Mouse (Mus musculus) kidney, postnatal 0 days (tissue): Measurements from ENCODE around the gene Cobl. TPM values are rescaled to one million over a fixed set of nuclear protein-coding genes. Genes with fewer than 3 reads are reported as not detected.

ENCODE experiments used
- ATAC-seq: fragments of 200-750 bp; cut with Nextera tagmentation; replicated peaks from 2 replicates; pipeline ENCODE4 v1.8.0; 2017; ENCODE audit warnings: low read depth, moderate number of reproducible peaks, moderate TSS enrichment, moderate library complexity; ENCODE audit not compliant: low FRiP score
- DNase-seq: peaks from one replicate; pipeline ENCODE4 v3.0.0-alpha.2; 2016; ENCODE audit warnings: low spot score
- H3K27ac ChIP-seq: fragments of 300-500 bp; sonication (generic); 2 replicates; pipeline ENCODE4 v1.5.1; 2014; ENCODE audit warnings: mild to moderate bottlenecking
- H3K27me3 ChIP-seq: fragments of 300-500 bp; sonication (generic); 2 replicates; pipeline ENCODE4 v1.6.1; 2014; ENCODE audit warnings: low read length, mixed read lengths; ENCODE audit not compliant: insufficient read depth
- H3K36me3 ChIP-seq: fragments of 300-500 bp; sonication (generic); 2 replicates; pipeline ENCODE4 v1.6.1; 2014; ENCODE audit warnings: low read length, mixed read lengths; ENCODE audit not compliant: insufficient read depth
- H3K4me1 ChIP-seq: fragments of 300-500 bp; sonication (generic); replicated peaks from 2 replicates; pipeline ENCODE4 v1.6.1; 2014; ENCODE audit warnings: antibody characterized with exemption, low read length, mixed read lengths; ENCODE audit not compliant: insufficient read depth
- H3K4me2 ChIP-seq: fragments of 300-500 bp; sonication (generic); 2 replicates; pipeline ENCODE4 v1.6.1; 2014; ENCODE audit warnings: mild to moderate bottlenecking, low read length, moderate library complexity, mixed read lengths
- H3K4me3 ChIP-seq: fragments of 300-500 bp; sonication (generic); replicated peaks from 2 replicates; pipeline ENCODE4 v1.5.1; 2014; ENCODE audit warnings: low read depth, low read length
- H3K9ac ChIP-seq: fragments of 300-500 bp; sonication (generic); 2 replicates; pipeline ENCODE4 v1.6.1; 2014; ENCODE audit warnings: low read depth, low read length
- H3K9me3 ChIP-seq: fragments of 300-500 bp; sonication (generic); replicated peaks from 2 replicates; pipeline ENCODE4 v1.6.1; 2016; ENCODE audit warnings: low read length, inconsistent platforms, mixed read lengths
- CTCF ChIP-seq: IDR thresholded peaks from 2 replicates; pipeline ENCODE4 v1.5.1; 2016; ENCODE audit warnings: antibody characterized with exemption, low read depth, mild to moderate bottlenecking, moderate library complexity
- WGBS: fragments of 180-500 bp; shearing (Covaris S2); extraction: QIAGEN DNeasy Blood & Tissue Kit; methylation state at CpG from one replicate; pipeline ENCODE4 v1.1.7; 2014; 5-methylcytosine and 5-hydroxymethylcytosine counted together
- polyA plus RNA-seq: library from polyadenylated mRNA; unstranded; fragments of >200 nt; fragmentation: Nextera tagmentation; extraction: Ambion mirVana; gene quantifications from 2 replicates; pipeline ENCODE4 v1.2.1, GENCODE M21; 2015

Cobl gene
- polyA plus RNA-seq, 1 experiment from 2014 or later, result 8.1 TPM

- DNase-seq (no peak), ATAC-seq (no peak)
- Histone ChIP-seq H3K4me1 (no peaks in the 10 kb centered on the region), H3K4me2 (no peak overlapping the region), H3K36me3 (no peaks in the 10 kb centered on the region), H3K4me3 (no peak overlapping the region), H3K27ac (no peak overlapping the region), H3K9me3 (no peaks in the 10 kb centered on the region), H3K9ac (no peak overlapping the region), H3K27me3 (no peaks in the 10 kb centered on the region)
- TF ChIP-seq CTCF, result no peak
- WGBS, result 94% methylated on average over 1 of the region's 1 CpGs
Observed at GRCm38 (mm10) chr11:12215582-12215981, 249.2 kb downstream of the Cobl start.

- no peak for DNase-seq
- Histone ChIP-seq H3K27ac (no peak overlapping the region), H3K4me3 (no peak overlapping the region), H3K9me3 (no peaks in the 10 kb centered on the region), H3K4me1 (no peaks in the 10 kb centered on the region), H3K36me3 (no peaks in the 10 kb centered on the region), H3K27me3 (no peaks in the 10 kb centered on the region), H3K4me2 (no peak overlapping the region), H3K9ac (no peak overlapping the region)
- TF ChIP-seq CTCF, result no peak
- WGBS, result 84% methylated on average over 2 of the region's 2 CpGs
- ATAC-seq, result no peak
Observed at GRCm38 (mm10) chr11:12208574-12208973, 256.2 kb downstream of the Cobl start.

DNA sequence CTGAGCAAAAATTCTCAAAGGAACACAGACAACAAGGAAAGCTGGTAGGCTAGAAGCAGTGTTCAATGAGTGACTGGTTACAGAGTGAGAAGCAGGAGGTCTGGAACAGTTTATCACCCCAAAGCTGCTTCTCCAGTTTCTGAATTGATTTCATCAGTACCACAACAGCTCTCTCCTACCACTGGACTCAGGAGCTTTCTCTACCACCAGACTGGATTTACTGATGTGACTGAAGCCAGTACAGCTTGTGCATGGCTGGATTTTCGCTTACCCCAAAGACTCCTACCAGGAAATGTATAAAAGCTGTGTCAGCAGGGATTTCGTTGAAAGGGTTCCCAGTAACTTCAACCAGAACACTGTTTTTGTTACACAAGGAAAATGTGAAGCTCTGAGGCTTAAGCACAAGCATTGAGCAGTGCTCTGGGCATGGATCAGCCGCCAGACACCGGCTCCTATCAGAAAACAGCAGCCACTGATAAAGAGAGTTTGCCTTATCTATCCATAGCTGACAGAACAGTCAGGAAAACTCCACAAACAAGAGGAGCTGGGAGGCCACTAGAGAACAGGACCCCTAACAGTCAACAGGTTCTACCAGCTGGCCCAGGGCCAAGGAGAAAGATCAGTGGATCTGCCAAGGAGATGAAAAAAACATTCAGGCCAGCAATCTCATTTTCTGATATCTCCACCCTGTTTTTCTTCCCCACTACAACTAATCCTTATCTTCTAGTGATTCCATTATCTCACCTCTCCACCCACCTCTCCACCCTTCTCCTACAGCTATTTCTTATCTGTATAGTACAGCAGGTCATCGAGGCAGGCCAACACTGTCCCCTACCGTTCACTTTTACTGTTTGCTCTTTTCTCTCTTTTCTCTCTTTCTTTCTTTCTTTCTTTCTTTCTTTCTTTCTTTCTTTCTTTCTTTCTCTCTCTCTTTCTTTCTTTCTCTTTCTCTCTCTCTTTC is 259.3 kb downstream of the Cobl start:
- H3K27ac ChIP-seq, result no peak overlapping the region
- H3K9me3 ChIP-seq, result no peaks in the 10 kb centered on the region
- TF ChIP-seq CTCF, result no peak
- WGBS, result 75% methylated on average over 6 of the region's 6 CpGs
- H3K4me3 ChIP-seq, result no peak overlapping the region
- no peak for DNase-seq
- H3K36me3 ChIP-seq, result no peaks in the 10 kb centered on the region
- no peaks in the 10 kb centered on the region for H3K4me1 ChIP-seq
- no peaks in the 10 kb centered on the region for H3K27me3 ChIP-seq
- H3K9ac ChIP-seq, result no peak overlapping the region
- H3K4me2 ChIP-seq, result no peak overlapping the region
- ATAC-seq, result no peak

DNA sequence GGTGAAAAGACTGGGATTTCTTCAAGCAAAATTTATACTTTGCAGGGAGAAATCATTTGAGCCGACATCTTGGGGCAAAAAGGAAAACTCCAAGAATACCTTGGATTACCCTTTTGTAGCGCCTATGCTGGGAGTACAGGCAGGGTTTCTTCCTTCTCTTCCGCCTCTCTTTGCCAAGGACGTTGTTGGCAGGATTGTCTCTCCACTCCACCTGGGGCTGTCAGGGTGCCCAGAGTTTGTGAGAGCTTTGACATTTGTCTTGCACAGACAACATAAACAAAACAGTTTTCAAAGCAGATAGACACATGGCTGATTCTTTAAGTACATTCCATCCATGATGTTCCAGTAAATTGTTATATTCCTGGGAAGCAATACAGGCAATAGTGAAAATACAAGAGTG is 265.3 kb downstream of the Cobl start:
- Histone ChIP-seq H3K9ac (no peak overlapping the region), H3K27ac (no peak overlapping the region), H3K4me3 (no peak overlapping the region), H3K27me3 (no peaks in the 10 kb centered on the region), H3K4me1 (no peaks in the 10 kb centered on the region), H3K36me3 (no peaks in the 10 kb centered on the region), H3K9me3 (no peaks in the 10 kb centered on the region), H3K4me2 (no peak overlapping the region)
- no peak for TF ChIP-seq CTCF
- ATAC-seq (no peak), DNase-seq (no peak)
- 89% methylated on average over 4 of the region's 4 CpGs for WGBS

DNA sequence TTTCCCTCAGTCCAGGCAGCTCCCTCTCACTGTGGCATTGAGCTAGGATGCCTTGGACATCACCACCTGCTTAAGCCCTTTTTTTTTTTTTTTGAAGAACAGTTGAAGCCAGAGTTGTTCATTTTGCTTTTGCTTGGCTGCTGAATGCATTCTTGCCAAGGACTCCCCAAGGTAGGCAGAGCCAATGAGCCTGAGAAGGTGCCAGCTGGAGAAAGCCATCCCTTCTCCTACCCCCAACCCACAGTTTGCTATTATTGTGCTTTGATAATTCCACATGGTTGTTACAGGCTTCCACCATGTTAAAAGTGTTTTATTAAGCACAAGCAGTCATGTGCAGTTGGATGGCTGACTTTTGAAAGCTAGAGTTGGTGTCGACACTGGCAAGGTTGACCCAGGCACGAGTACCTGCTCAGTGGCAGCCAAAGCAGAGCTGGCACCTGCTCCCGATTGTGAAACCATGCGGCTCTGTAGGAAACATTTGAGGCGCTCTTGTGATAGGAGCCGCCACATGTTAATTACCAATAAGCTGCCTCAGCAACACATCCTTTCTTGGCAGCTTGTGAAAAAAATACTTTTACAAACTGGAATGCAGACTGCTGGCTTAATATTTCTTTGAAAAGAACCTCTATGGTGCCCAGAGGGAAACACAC is 265.9 kb downstream of the Cobl start:
- no peak overlapping the region for H3K4me3 ChIP-seq
- no peak overlapping the region for H3K4me2 ChIP-seq
- no peaks in the 10 kb centered on the region for H3K4me1 ChIP-seq
- H3K36me3 ChIP-seq, result no peaks in the 10 kb centered on the region
- ATAC-seq, result no peak
- no peak for TF ChIP-seq CTCF
- H3K27ac ChIP-seq, result no peak overlapping the region
- DNase-seq, result no peak
- no peak overlapping the region for H3K9ac ChIP-seq
- WGBS, result 86% methylated on average over 6 of the region's 6 CpGs
- no peaks in the 10 kb centered on the region for H3K9me3 ChIP-seq
- H3K27me3 ChIP-seq, result no peaks in the 10 kb centered on the region

DNA sequence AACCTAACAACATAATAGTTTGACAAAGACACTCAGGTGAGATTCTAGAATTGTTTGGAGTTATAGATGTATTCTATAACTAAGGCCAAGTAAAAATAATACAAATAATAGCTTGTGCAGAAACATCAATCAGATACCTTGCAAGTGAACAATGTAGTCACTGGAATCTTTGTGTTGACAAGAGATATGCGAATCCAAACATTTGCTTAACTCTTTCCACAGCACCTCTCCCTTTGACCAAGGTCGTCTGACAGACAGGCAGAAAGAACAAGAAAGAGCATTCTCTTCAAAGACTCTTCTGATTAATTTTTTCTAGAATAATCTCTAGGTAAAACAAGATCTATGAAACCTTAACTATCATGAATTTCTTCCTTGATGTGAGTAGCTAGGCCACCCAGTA is 266.7 kb downstream of the Cobl start:
- DNase-seq (no peak), ATAC-seq (no peak)
- no peak overlapping the region for H3K4me2 ChIP-seq
- no peaks in the 10 kb centered on the region for H3K9me3 ChIP-seq
- no peak overlapping the region for H3K9ac ChIP-seq
- no peak overlapping the region for H3K4me3 ChIP-seq
- no peaks in the 10 kb centered on the region for H3K36me3 ChIP-seq
- H3K4me1 ChIP-seq, result no peaks in the 10 kb centered on the region
- no peak overlapping the region for H3K27ac ChIP-seq
- 80% methylated on average over 2 of the region's 2 CpGs for WGBS
- no peaks in the 10 kb centered on the region for H3K27me3 ChIP-seq
- TF ChIP-seq CTCF, result no peak
